Mouse (Mus musculus) gastrocnemius, adult 2 months (tissue): ENCODE measurements around the gene Dnajc5g. TPM values are rescaled to one million over a fixed set of nuclear protein-coding genes. Genes with fewer than 3 reads are reported as not detected.
A peak's percentile ranks its signal among the peaks of the same experiment; 100 is the strongest.

Experiments used
- DNase-seq: peaks from one replicate; pipeline ENCODE4 v3.0.0; 2022
- H3K27ac ChIP-seq: fragments of 200-600 bp; 2 replicates; pipeline ENCODE4 v1.8.1; 2022; ENCODE audit warnings: mild to moderate bottlenecking
- H3K4me3 ChIP-seq: fragments of 200-600 bp; 2 replicates; pipeline ENCODE4 v1.8.1; 2022; ENCODE audit warnings: mild to moderate bottlenecking, moderate library complexity
- CTCF ChIP-seq: fragments of 200-600 bp; IDR thresholded peaks from 2 replicates; pipeline ENCODE4 v1.8.1; 2022; ENCODE audit warnings: antibody characterized with exemption, mild to moderate bottlenecking, moderate library complexity
- intact Hi-C: fragments of 180-260 bp; cut with DNase I; formaldehyde crosslinking; loops from one replicate; pipeline ENCODE4 v1.15.1; 2025
- total RNA-seq, 2 experiments: library from RNA; stranded (reverse); gene quantifications; 2 replicates each; pipeline ENCODE4 v1.2.3; 2021

The Dnajc5g gene
- total RNA-seq, 2 experiments from 2014 or later, result not detected

DNA sequence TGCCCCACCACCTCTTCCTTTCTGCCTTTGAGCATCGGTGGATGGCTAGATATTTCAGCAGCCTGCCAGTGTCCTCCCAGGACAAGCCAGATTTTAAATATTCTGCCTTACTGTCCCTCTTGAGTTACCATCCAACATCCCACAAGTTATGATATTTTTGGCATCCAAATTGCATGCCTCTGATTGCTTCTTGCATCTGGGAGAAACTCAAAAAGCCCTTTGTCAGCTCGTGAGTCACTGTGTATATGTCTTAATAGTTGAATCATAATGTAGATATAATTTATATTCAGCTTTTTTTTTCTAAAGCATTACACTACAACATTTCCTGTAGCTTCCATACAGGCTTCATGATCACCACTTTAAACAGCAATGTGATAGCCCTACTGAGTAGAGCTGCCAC, 19.0 kb upstream of the Dnajc5g start:
- TF ChIP-seq CTCF, result no peak
- Histone ChIP-seq H3K27ac (no peak overlapping the region), H3K4me3 (no peak overlapping the region)
- intact Hi-C loops, result no loop called here
- DNase-seq, result no peak

DNA sequence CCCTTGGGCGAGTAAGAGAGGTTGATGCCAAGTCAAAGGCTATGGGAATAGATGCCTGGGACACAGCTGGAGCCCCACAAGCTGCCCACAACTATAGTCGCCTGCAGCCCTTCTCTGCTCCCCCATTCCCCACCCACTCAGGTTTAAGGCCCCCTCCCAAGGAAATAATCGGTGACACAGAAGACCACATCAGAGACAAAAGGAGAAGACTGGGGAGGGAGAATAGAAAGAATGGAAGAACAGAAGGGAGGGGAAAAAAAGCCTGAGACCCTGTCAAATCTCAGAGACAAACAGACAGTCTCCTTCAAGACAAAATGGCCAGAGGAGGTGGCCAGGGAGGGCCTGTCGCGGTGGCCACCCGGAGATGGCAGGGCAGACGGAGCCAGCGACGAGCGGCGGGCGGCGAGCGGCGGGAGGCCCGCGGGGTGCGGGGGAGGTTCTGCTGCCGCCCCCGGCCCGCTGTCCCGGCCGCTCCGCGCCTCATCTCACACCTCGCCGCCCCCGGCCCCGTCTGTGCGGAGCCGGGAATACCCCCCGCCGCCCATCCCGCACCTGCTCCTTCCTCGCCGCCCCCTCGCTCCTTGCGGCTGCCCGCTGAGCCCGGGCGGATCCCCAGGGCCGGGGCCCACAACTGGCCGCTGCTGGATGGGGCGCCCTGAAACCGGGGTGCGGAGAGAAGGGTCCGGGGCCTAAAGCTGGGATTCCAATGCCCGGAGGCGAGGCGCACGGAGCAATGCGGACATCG, 13.7 kb upstream of the Dnajc5g start:
- intact Hi-C loops, result no loop called here
- no peak for TF ChIP-seq CTCF
- DNase-seq, result no peak

GRCm38 (mm10) chr5:31093151-31094041, 12.7 kb upstream of the Dnajc5g start:
- peak; percentile 60 for DNase-seq
- intact Hi-C loops, result no loop called here
- H3K4me3 ChIP-seq, result peak overlapping the region; percentile 67
- H3K27ac ChIP-seq, result no peak overlapping the region
- TF ChIP-seq CTCF, result no peak

More for the DNA sequence above, 13.7 kb upstream of the Dnajc5g start:
- peak overlapping the region; percentile 67 for H3K4me3 ChIP-seq
- no peak overlapping the region for H3K27ac ChIP-seq

GRCm38 (mm10) chr5:31094100-31094798, 11.8 kb upstream of the Dnajc5g start:
- no peak for TF ChIP-seq CTCF
- H3K27ac ChIP-seq, result no peak overlapping the region
- H3K4me3 ChIP-seq, result peak overlapping the region; percentile 67
- intact Hi-C loops, result no loop called here
- no peak for DNase-seq

DNA sequence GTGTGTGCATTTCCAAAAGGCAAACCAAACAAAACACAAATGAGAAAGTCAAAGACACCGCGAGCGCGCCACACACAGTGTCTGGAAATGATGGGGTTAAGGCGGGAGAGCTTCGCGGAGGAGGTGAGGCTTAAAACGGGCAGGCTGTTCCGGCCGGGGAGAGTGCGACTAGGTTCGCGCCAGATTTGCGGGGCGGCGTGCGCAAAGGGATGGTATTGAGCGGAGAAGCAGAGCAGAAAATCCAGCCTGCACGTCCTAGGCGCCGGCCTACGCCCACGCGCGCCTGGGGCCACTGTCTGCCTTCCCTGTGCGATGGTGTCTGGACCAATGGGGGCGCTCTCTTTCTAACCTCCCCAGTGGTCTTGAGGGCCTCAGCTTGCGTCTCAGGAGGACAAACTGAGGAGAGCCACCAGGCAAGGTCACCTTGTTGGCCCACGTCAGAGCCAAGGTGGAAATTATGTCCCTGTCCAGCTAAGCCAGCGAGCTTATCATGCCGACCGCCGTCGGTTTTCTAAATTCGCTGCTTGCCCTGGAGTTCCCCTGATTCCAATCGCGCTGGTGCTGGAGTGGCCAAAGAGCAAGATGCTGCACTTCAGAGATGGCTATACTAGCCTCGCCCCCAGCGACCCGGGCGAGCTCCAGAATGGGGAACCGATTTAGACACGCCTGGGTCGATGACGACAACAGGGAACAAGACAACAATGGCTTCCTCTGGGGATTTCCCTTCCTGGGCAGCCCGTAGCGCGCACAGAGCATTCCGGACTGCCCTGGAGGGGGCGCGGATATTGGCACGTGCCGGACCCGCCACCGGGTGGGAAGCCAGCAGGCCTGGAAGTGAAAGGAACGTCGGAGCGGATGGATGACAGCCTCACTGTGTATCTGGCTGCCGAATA, 11.0 kb upstream of the Dnajc5g start:
- intact Hi-C loops, result no loop called here
- H3K4me3 ChIP-seq, result peak overlapping the region; percentile 67
- peak; percentile 22; the same call in 1 of the 2 replicates for TF ChIP-seq CTCF
- peak; percentile 63 for DNase-seq
- H3K27ac ChIP-seq, result no peak overlapping the region

GRCm38 (mm10) chr5:31095711-31096480, 10.2 kb upstream of the Dnajc5g start:
- TF ChIP-seq CTCF, result no peak
- no peak for DNase-seq
- peak overlapping the region; percentile 67 for H3K4me3 ChIP-seq
- H3K27ac ChIP-seq, result no peak overlapping the region
- intact Hi-C loops, result no loop called here

DNA sequence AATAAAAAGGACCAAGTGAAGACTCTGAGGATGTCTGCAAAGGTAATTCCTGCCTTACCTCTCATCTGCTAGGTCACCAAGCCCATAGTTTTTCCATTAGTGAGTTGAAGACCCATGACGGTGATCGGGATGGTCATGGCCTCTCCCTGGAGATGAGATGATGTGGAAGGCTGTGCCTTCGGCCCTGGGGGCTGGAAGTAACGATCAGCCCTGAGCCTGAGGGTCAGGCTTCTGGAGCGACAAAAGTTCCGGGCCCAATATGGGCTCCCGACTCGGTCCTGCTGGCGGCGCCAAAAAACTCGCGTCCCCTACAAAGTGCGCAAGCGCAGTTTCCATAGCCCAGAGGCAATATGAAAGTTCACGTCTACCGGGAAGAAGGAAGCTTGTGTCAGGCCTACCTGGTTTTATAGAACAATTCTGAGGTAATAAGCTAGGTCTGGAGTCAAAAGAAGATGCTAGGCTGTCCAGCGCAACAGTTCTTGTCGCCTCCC, 2.0 kb downstream of the Dnajc5g start, which contains the start of gene Slc30a3:
Slc30a3 (minus strand) TSS at position 238 of the 491 bp plus-strand sequence.
- no peak for TF ChIP-seq CTCF
- intact Hi-C loops, result no loop called here
- no peak for DNase-seq

DNA sequence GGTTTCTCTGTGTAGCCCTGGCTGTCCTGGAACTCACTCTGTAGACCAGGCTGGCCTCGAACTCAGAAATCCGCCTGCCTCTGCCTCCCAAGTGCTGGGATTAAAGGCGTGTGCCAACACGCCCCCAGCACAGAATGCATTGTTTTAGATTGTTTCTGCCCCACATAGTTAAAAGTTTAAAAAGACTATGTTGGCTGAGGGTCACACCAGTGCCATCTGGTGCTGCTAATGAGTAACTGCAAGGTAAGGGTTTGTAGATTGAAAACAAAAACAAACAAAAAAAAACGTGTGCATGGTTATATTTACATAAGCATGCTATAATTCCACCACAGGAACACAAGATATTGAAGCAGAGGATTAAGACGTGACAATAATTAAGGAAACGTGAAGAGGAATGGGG, 4.7 kb downstream of the Dnajc5g start:
- Histone ChIP-seq H3K27ac (0 out of 2 replicates have a peak overlapping the region, but pooled peaks have one; percentile 51), H3K4me3 (no peak overlapping the region)
- peak; percentile 70 for TF ChIP-seq CTCF
- DNase-seq, result no peak
- intact Hi-C loops, result no loop called here

More for the DNA sequence above, 2.0 kb downstream of the Dnajc5g start, which contains the start of gene Slc30a3:
- Histone ChIP-seq H3K4me3 (no peak within 1 kb of the TSS), H3K27ac (no peak within 1 kb of the TSS)

DNA sequence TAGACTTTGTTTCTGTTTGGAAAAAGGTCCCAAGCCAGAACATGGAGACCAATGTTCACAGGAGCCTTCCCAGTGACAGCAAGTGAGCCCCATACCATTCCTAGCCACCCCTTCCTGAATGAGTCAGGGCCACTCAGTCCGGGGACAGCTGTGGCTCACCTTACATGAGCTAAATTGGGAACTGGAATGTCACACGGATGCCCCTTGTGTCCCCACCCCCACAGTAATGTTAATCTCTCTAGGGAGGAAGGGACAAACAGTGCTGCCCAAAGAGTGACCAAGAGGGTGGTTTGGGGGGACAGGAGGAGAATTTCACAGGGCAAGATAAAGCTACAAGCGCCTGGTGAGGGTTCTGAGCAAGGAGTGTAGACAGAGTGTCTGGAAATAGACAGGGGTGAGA, 10.3 kb downstream of the Dnajc5g start, which contains the start of gene Trim54:
Trim54 (plus strand) TSS at position 359 of the 400 bp plus-strand sequence.
- peak within 1 kb of the TSS; percentile 99 for H3K27ac ChIP-seq
- H3K4me3 ChIP-seq, result peak within 1 kb of the TSS; percentile 83
- intact Hi-C loops, result no loop called here
- no peak for TF ChIP-seq CTCF
- peak; percentile 78 for DNase-seq

GRCm38 (mm10) chr5:31116912-31117311, 10.8 kb downstream of the Dnajc5g start:
- Histone ChIP-seq H3K4me3 (peak overlapping the region; percentile 83), H3K27ac (peak overlapping the region; percentile 99)
- intact Hi-C loops, result no loop called here
- DNase-seq, result peak; percentile 74
- no peak for TF ChIP-seq CTCF

GRCm38 (mm10) chr5:31121111-31121510, 15.0 kb downstream of the Dnajc5g start:
- Histone ChIP-seq H3K27ac (peak overlapping the region; percentile 25), H3K4me3 (peak overlapping the region; percentile 83)
- no peak for TF ChIP-seq CTCF
- intact Hi-C loops, result no loop called here
- no peak for DNase-seq
